Mouse (Mus musculus) large intestine, adult 2 months (tissue): ENCODE data around the gene Skp2. TPM values are rescaled to one million over a fixed set of nuclear protein-coding genes. Genes with fewer than 3 reads are reported as not detected.

Source experiments
- DNase-seq: peaks from one replicate; pipeline ENCODE4 v3.0.0-alpha.2; 2012; ENCODE audit warnings: low read depth, low spot score
- WGBS: fragments of 180-500 bp; shearing (Covaris S2); methylation state at CpG from one replicate; pipeline ENCODE4 v1.1.7; 2018; 5-methylcytosine and 5-hydroxymethylcytosine counted together
- polyA plus RNA-seq: library from polyadenylated mRNA; depleted of rRNA; stranded (reverse); fragments of >200 nt; gene quantifications from 2 replicates; pipeline ENCODE4 v1.2.3, GENCODE M21; 2012

Skp2 gene
- polyA plus RNA-seq, 1 experiment = 2.4 TPM

- WGBS = 29% methylated on average over 5 of the region's 5 CpGs
- DNase-seq = no peak
These were observed 40.6 kb downstream of the Skp2 start for GRCm38 (mm10) chr15:9114599-9114998.

- WGBS = 68% methylated on average over 4 of the region's 4 CpGs
- DNase-seq = no peak
These were observed 41.1 kb downstream of the Skp2 start for GRCm38 (mm10) chr15:9114131-9114530.

GRCm38 (mm10) chr15:9113556-9113955 is 41.7 kb downstream of the Skp2 start:
- DNase-seq = no peak
- WGBS = 68% methylated on average over 9 of the region's 9 CpGs

GRCm38 (mm10) chr15:9111648-9112047 is 43.6 kb downstream of the Skp2 start:
- DNase-seq = no peak
- WGBS = 72% methylated on average over 3 of the region's 3 CpGs

GRCm38 (mm10) chr15:9110526-9111347 is 44.5 kb downstream of the Skp2 start:
- WGBS = 86% methylated on average over 6 of the region's 6 CpGs
- no peak for DNase-seq

GRCm38 (mm10) chr15:9106303-9107074 is 48.7 kb downstream of the Skp2 start:
- DNase-seq = no peak
- WGBS = 42% methylated on average over 13 of the region's 13 CpGs

GRCm38 (mm10) chr15:9100446-9101077 is 54.7 kb downstream of the Skp2 start:
- no peak for DNase-seq
- 96% methylated on average over 10 of the region's 10 CpGs for WGBS

GRCm38 (mm10) chr15:9096865-9097264 is 58.4 kb downstream of the Skp2 start:
- no peak for DNase-seq
- 92% methylated on average over 4 of the region's 4 CpGs for WGBS

GRCm38 (mm10) chr15:9094366-9094750 is 60.9 kb downstream of the Skp2 start:
- no peak for DNase-seq
- 20% methylated on average over 13 of the region's 13 CpGs for WGBS

- DNase-seq = no peak
- 57% methylated on average over 11 of the region's 11 CpGs for whole genome bisulfite sequencing
These were observed 61.4 kb downstream of the Skp2 start for GRCm38 (mm10) chr15:9093598-9094365.

- DNase-seq = no peak
- WGBS = 87% methylated on average over 5 of the region's 5 CpGs
These were observed 64.6 kb downstream of the Skp2 start for GRCm38 (mm10) chr15:9090662-9091061.

- DNase-seq = no peak
- WGBS = 31% methylated on average over 2 of the region's 2 CpGs
These were observed 66.0 kb downstream of the Skp2 start for GRCm38 (mm10) chr15:9089136-9089720.

GRCm38 (mm10) chr15:9088683-9089072 is 66.5 kb downstream of the Skp2 start:
- 54% methylated on average over 8 of the region's 8 CpGs for WGBS

GRCm38 (mm10) chr15:9087895-9088682 is 67.1 kb downstream of the Skp2 start:
- no peak for DNase-seq
- 89% methylated on average over 17 of the region's 17 CpGs for WGBS

More at GRCm38 (mm10) chr15:9088683-9089072, 66.5 kb downstream of the Skp2 start:
- DNase-seq = no peak

GRCm38 (mm10) chr15:9087421-9087820 is 67.8 kb downstream of the Skp2 start:
- WGBS = 82% methylated on average over 5 of the region's 5 CpGs
- no peak for DNase-seq

- 81% methylated on average over 11 of the region's 11 CpGs for WGBS
- DNase-seq = no peak
These were observed 68.4 kb downstream of the Skp2 start for GRCm38 (mm10) chr15:9086813-9087212.

GRCm38 (mm10) chr15:9082753-9083152 is 72.5 kb downstream of the Skp2 start:
- DNase-seq = no peak
- WGBS = 78% methylated on average over 9 of the region's 9 CpGs

GRCm38 (mm10) chr15:9081294-9081693 is 73.9 kb downstream of the Skp2 start:
- WGBS = 84% methylated on average over 3 of the region's 3 CpGs
- DNase-seq = no peak

- 36% methylated on average over 4 of the region's 4 CpGs for WGBS
- no peak for DNase-seq
These were observed 75.0 kb downstream of the Skp2 start for GRCm38 (mm10) chr15:9080206-9080605.
